Mouse (Mus musculus): ENCODE measurements around the gene Prkab1.

The Prkab1 gene

GRCm38 (mm10) chr5:116018196-116018595, 6.1 kb downstream of the Prkab1 start:
- DNase-seq (ENCODE audit: low read depth, low spot score): no peak

- no peak for DNase-seq (ENCODE audit: low read depth, low spot score)
Measured at GRCm38 (mm10) chr5:116017391-116017790, 6.9 kb downstream of the Prkab1 start.

- DNase-seq (ENCODE audit: low read depth, low spot score): no peak
Measured at GRCm38 (mm10) chr5:116016542-116016941, 7.8 kb downstream of the Prkab1 start.

GRCm38 (mm10) chr5:116014237-116014636, 10.1 kb downstream of the Prkab1 start:
- DNase-seq (ENCODE audit: low read depth, low spot score): no peak

- DNase-seq (ENCODE audit: low read depth, low spot score): no peak
Measured at GRCm38 (mm10) chr5:116013821-116014220, 10.5 kb downstream of the Prkab1 start.

GRCm38 (mm10) chr5:116012503-116012902, 11.8 kb downstream of the Prkab1 start:
- peak; percentile 60 for DNase-seq (ENCODE audit: low read depth, low spot score)

- no peak for DNase-seq (ENCODE audit: low read depth, low spot score)
Measured at GRCm38 (mm10) chr5:116011700-116012099, 12.6 kb downstream of the Prkab1 start.

- DNase-seq (ENCODE audit: low read depth, low spot score): no peak
Measured at GRCm38 (mm10) chr5:116009884-116010627, 14.3 kb downstream of the Prkab1 start.

GRCm38 (mm10) chr5:116009091-116009851, 15.0 kb downstream of the Prkab1 start:
- DNase-seq (ENCODE audit: low read depth, low spot score): no peak

GRCm38 (mm10) chr5:116007723-116008122, 16.6 kb downstream of the Prkab1 start:
- no peak for DNase-seq (ENCODE audit: low read depth, low spot score)

GRCm38 (mm10) chr5:116006324-116007099, 17.8 kb downstream of the Prkab1 start:
- DNase-seq (ENCODE audit: low read depth, low spot score): peak; percentile 43

GRCm38 (mm10) chr5:116004271-116004670, 20.0 kb downstream of the Prkab1 start:
- DNase-seq (ENCODE audit: low read depth, low spot score): no peak

- no peak for DNase-seq (ENCODE audit: low read depth, low spot score)
Measured at GRCm38 (mm10) chr5:116003825-116004224, 20.5 kb downstream of the Prkab1 start.

GRCm38 (mm10) chr5:116003154-116003553, 21.2 kb downstream of the Prkab1 start:
- no peak for DNase-seq (ENCODE audit: low read depth, low spot score)

- no peak for DNase-seq (ENCODE audit: low read depth, low spot score)
Measured at GRCm38 (mm10) chr5:115997376-115997775, 26.9 kb downstream of the Prkab1 start.

GRCm38 (mm10) chr5:115994101-115994500, 30.2 kb downstream of the Prkab1 start:
- DNase-seq (ENCODE audit: low read depth, low spot score): no peak

GRCm38 (mm10) chr5:115991717-115992116, 32.6 kb downstream of the Prkab1 start:
- no peak for DNase-seq (ENCODE audit: low read depth, low spot score)

- no peak for DNase-seq (ENCODE audit: low read depth, low spot score)
Measured at GRCm38 (mm10) chr5:115987284-115987683, 37.0 kb downstream of the Prkab1 start.

- no peak for DNase-seq (ENCODE audit: low read depth, low spot score)
Measured at GRCm38 (mm10) chr5:115985101-115985500, 39.2 kb downstream of the Prkab1 start.

GRCm38 (mm10) chr5:115984392-115984791, 39.9 kb downstream of the Prkab1 start:
- DNase-seq (ENCODE audit: low read depth, low spot score): no peak

- no peak for DNase-seq (ENCODE audit: low read depth, low spot score)
Measured at GRCm38 (mm10) chr5:115982671-115983373, 41.5 kb downstream of the Prkab1 start.

GRCm38 (mm10) chr5:115980537-115980936, 43.8 kb downstream of the Prkab1 start:
- no peak for DNase-seq (ENCODE audit: low read depth, low spot score)

All from A20 (cell line).